Mouse (Mus musculus) kidney, embryonic 14.5 days (tissue): Measurements from ENCODE around the gene Hsd17b13. TPM values are rescaled to one million over a fixed set of nuclear protein-coding genes. Genes with fewer than 3 reads are reported as not detected.
"Not testable (repeated sequence)": the region's sequence is repeated elsewhere in the genome, so short reads cannot be mapped to it uniquely, and the experiment has no call there.

Experiments used
- ATAC-seq: fragments of 200-750 bp; cut with Nextera tagmentation; 2 replicates; pipeline ENCODE4 v1.8.0; 2017; ENCODE audit warnings: moderate number of reproducible peaks, mild to moderate bottlenecking, moderate TSS enrichment, moderate library complexity; ENCODE audit not compliant: low FRiP score, low TSS enrichment
- H3K27ac ChIP-seq: fragments of 300-500 bp; sonication (generic); 2 replicates; pipeline ENCODE4 v1.5.1; 2014; ENCODE audit warnings: low read depth, mild to moderate bottlenecking, low read length, moderate library complexity, mixed read lengths
- H3K27me3 ChIP-seq: fragments of 300-500 bp; sonication (generic); 2 replicates; pipeline ENCODE4 v1.6.1; 2014; ENCODE audit warnings: mild to moderate bottlenecking, low read length; ENCODE audit not compliant: control insufficient read depth, insufficient read depth
- H3K36me3 ChIP-seq: fragments of 300-500 bp; sonication (generic); 2 replicates; pipeline ENCODE4 v1.6.1; 2014; ENCODE audit warnings: low read length, mixed read lengths; ENCODE audit not compliant: control insufficient read depth, insufficient read depth
- H3K4me1 ChIP-seq: fragments of 300-500 bp; sonication (generic); 2 replicates; pipeline ENCODE4 v1.6.1; 2014; ENCODE audit warnings: low read length, mixed read lengths; ENCODE audit not compliant: control insufficient read depth, insufficient read depth
- H3K4me2 ChIP-seq: fragments of 300-500 bp; sonication (generic); replicated peaks from 2 replicates; pipeline ENCODE4 v1.6.1; 2014; ENCODE audit warnings: low read depth, mild to moderate bottlenecking, low read length
- H3K4me3 ChIP-seq: fragments of 300-500 bp; sonication (generic); 2 replicates; pipeline ENCODE4 v1.5.1; 2014; ENCODE audit warnings: mild to moderate bottlenecking, low read length
- H3K9ac ChIP-seq: fragments of 300-500 bp; sonication (generic); 2 replicates; pipeline ENCODE4 v1.6.1; 2014; ENCODE audit warnings: low read depth, mild to moderate bottlenecking, low read length, moderate library complexity
- H3K9me3 ChIP-seq: fragments of 300-500 bp; sonication (generic); 2 replicates; pipeline ENCODE4 v1.6.1; 2016; ENCODE audit warnings: low read length; ENCODE audit not compliant: control insufficient read depth
- WGBS: fragments of 180-500 bp; shearing (Covaris S2); extraction: QIAGEN DNeasy Blood & Tissue Kit; methylation state at CpG from one replicate; pipeline ENCODE4 v1.1.7; 2014; 5-methylcytosine and 5-hydroxymethylcytosine counted together
- polyA plus RNA-seq: library from polyadenylated mRNA; unstranded; fragments of >200 nt; fragmentation: Nextera tagmentation; extraction: Ambion mirVana; gene quantifications from 2 replicates; pipeline ENCODE4 v1.2.1, GENCODE M21; 2014

Gene Hsd17b13
- polyA plus RNA-seq, 1 experiment from 2014 or later: not detected

DNA sequence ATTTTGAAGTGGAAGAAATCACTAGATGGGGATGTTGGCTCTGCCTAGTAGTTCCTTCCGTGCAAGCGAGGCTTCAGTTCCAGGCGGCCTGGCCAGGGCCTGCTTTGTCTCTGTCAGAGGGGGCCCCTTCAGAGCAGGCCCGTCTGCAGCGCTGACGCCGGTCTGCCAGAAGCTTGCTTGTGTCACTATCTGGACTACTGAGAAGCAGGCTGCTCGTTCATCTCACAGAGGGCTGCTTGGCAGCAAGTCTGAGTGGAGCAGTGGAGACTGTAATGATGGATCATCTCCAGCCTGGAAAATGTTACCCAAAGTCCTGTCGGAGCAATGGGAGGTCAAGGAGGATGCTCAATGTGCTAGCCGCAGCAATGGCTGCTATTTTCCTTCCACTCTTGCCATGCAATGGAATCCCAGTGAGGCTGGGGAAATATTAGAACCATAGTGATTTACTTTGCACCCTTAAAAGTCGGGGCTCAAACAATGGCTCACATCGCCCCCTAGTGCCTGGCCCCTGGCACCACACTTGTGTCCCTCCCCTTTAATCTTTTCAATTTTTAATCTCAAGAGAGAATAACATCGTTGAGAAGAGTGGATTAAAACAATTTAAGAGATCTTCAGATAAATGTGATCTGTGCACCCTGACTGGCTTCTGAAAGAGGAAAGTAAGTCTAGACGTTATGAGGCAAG lies 40.2 kb downstream of the Hsd17b13 start:
- H3K4me2 ChIP-seq: no peak overlapping the region
- H3K4me3 ChIP-seq: no peak overlapping the region
- WGBS: 60% methylated on average over 14 of the region's 14 CpGs
- no peaks in the 10 kb centered on the region for H3K4me1 ChIP-seq
- no peak overlapping the region for H3K9ac ChIP-seq
- H3K27me3 ChIP-seq: no peaks in the 10 kb centered on the region
- H3K27ac ChIP-seq: no peak overlapping the region
- peaks cover 5% of the 10 kb centered on the region; the same call in 1 of the 2 replicates for H3K9me3 ChIP-seq
- ATAC-seq: no peak
- no peaks in the 10 kb centered on the region for H3K36me3 ChIP-seq

DNA sequence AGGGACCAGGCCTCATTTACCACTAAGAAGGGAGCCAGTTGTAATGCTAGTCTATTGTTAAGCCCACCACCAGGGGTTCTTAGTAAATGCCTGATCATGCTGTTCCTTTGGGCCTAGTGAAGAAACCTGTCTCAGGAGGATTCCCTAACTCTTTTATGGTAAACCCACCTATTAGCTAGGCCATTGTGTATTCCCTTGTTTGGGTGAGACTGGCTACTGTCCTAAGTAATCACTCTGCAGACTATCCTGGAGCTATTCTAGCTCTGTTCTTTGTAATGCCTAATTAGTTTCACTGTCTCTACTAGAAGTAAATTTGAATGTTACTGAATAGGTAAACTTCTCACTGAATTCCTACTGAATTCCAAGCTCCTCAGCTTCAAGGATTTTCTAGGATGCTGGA lies 45.3 kb downstream of the Hsd17b13 start:
- not testable (repeated sequence) for H3K36me3 ChIP-seq, H3K4me2 ChIP-seq, H3K9ac ChIP-seq, H3K4me3 ChIP-seq, H3K4me1 ChIP-seq, H3K9me3 ChIP-seq, H3K27ac ChIP-seq, ATAC-seq, H3K27me3 ChIP-seq

DNA sequence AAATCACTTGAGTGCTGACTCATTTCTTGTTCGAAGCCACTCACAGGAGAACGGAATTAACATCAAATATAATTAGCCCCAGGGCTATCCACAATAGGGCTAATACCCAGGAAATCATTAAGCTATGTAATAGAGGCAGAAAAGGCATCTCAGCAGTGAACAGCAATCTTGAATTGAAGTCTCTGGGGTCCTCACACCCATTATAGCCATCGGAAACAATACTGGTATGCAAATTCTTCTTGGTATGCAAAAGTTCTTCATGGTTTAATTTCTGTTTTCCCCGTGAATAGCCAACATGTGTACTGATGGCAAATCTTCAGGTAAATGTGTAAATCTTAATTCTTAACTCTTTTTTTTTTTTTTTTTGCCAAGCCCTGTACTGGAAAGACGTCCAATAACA lies 46.7 kb downstream of the Hsd17b13 start:
- Histone ChIP-seq H3K4me2 (no peak overlapping the region), H3K9ac (no peak overlapping the region), H3K9me3 (peaks cover 5% of the 10 kb centered on the region; the same call in 1 of the 2 replicates), H3K27me3 (no peaks in the 10 kb centered on the region), H3K4me3 (no peak overlapping the region), H3K4me1 (peaks cover 7% of the 10 kb centered on the region; the same call in 1 of the 2 replicates), H3K36me3 (no peaks in the 10 kb centered on the region), H3K27ac (no peak overlapping the region)
- WGBS: 74% methylated on average over 5 of the region's 5 CpGs
- ATAC-seq: no peak

DNA sequence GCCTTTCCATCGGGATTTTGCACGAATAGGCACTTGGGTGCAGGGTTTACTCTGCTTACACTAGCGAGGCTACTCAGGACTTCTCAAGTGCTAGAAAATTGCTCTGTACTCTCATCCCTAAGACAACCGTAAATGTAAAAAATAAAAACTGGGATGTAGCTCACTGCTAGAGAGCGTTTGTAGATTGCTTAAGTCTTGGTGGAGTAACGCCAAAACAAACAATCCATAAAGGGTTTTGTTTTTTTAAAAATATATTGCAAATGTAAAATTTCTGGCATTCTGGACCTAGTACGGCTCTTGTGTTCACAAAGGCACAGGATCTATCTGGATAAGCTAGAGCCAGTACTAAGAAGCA lies 49.0 kb downstream of the Hsd17b13 start:
- Histone ChIP-seq H3K4me1 (peaks cover 7% of the 10 kb centered on the region; the same call in 1 of the 2 replicates), H3K27ac (0 out of 2 replicates have a peak overlapping the region, but pooled peaks have one; percentile 30), H3K4me2 (peak overlapping the region; percentile 53), H3K9ac (no peak overlapping the region), H3K27me3 (no peaks in the 10 kb centered on the region), H3K9me3 (peaks cover 5% of the 10 kb centered on the region; the same call in 1 of the 2 replicates), H3K36me3 (no peaks in the 10 kb centered on the region), H3K4me3 (no peak overlapping the region; the same call in 1 of the 2 replicates)
- WGBS: 64% methylated on average over 7 of the region's 7 CpGs
- ATAC-seq: no peak

DNA sequence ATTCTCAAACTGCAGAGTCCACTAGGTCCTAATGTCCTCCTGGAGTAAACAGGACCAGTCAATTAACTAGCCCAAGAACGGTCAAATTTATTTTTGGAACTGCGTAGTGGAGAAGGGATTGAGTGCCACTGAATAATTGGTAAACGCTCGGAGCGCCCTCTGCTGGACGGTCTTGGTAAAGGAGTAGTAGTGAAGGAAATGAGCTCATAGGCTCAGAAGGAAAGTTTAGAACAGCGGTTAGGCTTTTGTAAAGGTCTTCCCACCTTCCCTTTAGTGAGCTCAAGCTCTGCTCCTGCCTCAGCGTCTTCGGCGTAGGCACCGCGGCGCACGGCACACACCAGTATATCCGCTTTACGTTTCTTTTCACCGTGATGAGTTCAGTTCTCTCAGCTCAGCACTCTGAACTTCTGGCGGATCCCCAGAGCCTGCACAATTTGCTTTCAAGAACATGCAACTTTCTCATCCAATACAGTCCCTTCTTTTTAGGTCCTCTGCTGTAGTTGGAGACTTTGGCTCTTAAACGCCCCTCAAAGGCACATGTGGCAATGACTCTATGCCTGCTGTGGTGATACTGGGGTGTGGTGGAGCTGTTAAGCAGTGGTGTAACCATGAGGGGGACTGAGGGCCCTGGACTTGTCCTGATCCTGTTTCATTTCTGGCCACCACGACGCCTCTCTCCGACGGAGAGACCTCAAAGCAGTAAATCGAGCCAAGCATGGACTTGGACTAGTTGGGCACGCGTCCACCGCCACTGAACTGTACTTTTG lies 49.6 kb downstream of the Hsd17b13 start:
- peak; percentile 70; the same call in 1 of the 2 replicates for ATAC-seq
- Histone ChIP-seq H3K9ac (peak overlapping the region; percentile 51; the same call in 1 of the 2 replicates), H3K9me3 (peaks cover under 1% of the 10 kb centered on the region; the same call in 1 of the 2 replicates), H3K4me2 (peak overlapping the region; percentile 53), H3K4me3 (peak overlapping the region; percentile 29), H3K27ac (0 out of 2 replicates have a peak overlapping the region, but pooled peaks have one; percentile 37), H3K36me3 (no peaks in the 10 kb centered on the region), H3K27me3 (no peaks in the 10 kb centered on the region), H3K4me1 (peaks cover 7% of the 10 kb centered on the region; the same call in 1 of the 2 replicates)
- 18% methylated on average over 27 of the region's 27 CpGs for WGBS

DNA sequence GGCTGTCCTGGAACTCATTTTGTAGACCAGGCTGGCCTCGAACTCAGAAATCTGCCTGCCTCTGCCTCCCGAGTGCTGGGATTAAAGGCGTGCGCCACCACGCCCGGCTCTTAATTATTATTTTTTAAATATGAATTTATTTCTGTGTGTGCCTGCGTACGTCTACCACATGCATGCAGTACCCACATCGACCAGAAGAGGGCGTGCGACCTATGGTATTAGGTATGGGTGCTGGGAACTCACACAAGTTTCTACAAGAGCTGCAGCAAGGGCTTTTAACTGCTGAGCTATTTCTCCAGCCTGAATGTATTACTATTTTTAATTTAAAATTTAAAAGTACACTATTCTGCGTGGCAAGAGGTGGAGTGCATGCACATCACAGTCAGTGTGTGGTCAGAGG lies 50.8 kb downstream of the Hsd17b13 start:
- no peak for ATAC-seq
- no peak overlapping the region for H3K27ac ChIP-seq
- no peak overlapping the region for H3K4me3 ChIP-seq
- H3K27me3 ChIP-seq: no peaks in the 10 kb centered on the region
- H3K36me3 ChIP-seq: no peaks in the 10 kb centered on the region
- H3K4me1 ChIP-seq: peaks cover 7% of the 10 kb centered on the region; the same call in 1 of the 2 replicates
- H3K9me3 ChIP-seq: no peaks in the 10 kb centered on the region
- WGBS: 73% methylated on average over 12 of the region's 12 CpGs
- H3K4me2 ChIP-seq: no peak overlapping the region
- no peak overlapping the region for H3K9ac ChIP-seq

DNA sequence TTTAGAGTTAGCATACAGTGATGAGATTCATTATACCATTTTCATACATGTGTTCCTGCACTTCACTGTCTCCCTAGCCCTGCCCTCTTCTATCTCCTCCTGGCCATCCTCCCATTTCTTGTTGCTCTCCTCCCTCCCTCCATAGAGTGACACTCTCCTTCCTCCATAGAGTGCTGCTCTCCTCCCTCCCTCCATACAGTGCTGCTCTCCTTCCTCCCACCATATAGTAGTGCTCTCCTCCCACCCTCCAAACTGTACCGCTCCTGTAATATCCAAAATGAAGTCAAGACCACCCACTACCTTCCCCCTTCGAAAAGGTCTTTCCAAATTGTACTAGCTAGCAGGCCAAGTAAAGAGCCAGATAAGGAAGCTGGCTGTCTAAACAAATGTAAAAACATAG lies 53.5 kb downstream of the Hsd17b13 start:
- no peak for ATAC-seq

DNA sequence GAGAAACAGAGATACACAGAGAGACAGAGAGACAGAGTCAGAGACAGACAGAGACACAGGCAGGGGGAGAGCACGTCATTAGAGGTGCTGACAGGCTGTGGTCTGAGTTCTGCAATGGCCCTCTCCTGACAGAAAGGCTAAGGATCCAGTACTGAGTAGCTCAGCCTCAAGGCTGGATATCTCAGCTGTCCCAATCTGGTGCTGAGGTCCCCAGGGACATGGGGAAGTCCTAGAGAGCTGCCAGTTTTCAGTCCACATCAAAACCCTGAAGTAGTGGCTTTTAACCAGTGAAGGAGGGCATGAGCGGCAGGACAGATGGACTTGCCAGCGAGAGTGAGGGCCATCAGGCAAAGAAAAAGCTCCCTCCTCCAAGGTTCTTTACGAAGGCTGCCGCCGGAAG lies 54.1 kb downstream of the Hsd17b13 start:
- Histone ChIP-seq H3K9me3 (no peaks in the 10 kb centered on the region), H3K9ac (no peak overlapping the region), H3K27ac (no peak overlapping the region), H3K4me3 (no peak overlapping the region), H3K4me1 (peaks cover 4% of the 10 kb centered on the region; the same call in 1 of the 2 replicates), H3K4me2 (no peak overlapping the region), H3K27me3 (no peaks in the 10 kb centered on the region), H3K36me3 (no peaks in the 10 kb centered on the region)
- no peak for ATAC-seq
- 81% methylated on average over 6 of the region's 6 CpGs for WGBS

More for the DNA sequence above, 53.5 kb downstream of the Hsd17b13 start:
- Histone ChIP-seq H3K4me1 (peaks cover 7% of the 10 kb centered on the region; the same call in 1 of the 2 replicates), H3K9me3 (no peaks in the 10 kb centered on the region), H3K4me3 (no peak overlapping the region), H3K27me3 (no peaks in the 10 kb centered on the region), H3K27ac (no peak overlapping the region), H3K4me2 (no peak overlapping the region), H3K9ac (no peak overlapping the region), H3K36me3 (no peaks in the 10 kb centered on the region)
- 83% methylated on average over 2 of the region's 2 CpGs for WGBS

DNA sequence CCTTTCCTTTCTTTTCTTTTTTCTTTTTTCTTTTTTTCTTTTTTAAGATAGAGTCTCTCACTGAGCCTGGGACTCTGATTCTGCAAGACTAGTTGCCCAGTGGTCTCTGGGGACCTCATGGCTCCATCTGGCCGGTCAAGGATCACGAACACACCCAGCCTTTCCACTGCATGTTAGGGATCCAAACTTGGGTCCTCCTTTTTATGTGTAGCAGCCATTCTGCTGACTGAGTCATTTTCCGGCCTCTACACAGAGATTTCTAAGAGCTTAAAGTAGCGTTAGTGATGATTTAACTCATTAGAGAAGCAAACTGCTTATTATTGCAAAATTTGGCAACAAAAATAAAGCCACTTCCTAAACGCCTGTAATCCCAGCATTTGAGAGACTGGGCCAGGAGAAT lies 54.8 kb downstream of the Hsd17b13 start:
- no peak overlapping the region for H3K9ac ChIP-seq
- no peaks in the 10 kb centered on the region for H3K9me3 ChIP-seq
- H3K4me1 ChIP-seq: peaks cover under 1% of the 10 kb centered on the region; the same call in 1 of the 2 replicates
- WGBS: 64% methylated on average over 5 of the region's 5 CpGs
- H3K4me3 ChIP-seq: no peak overlapping the region
- no peaks in the 10 kb centered on the region for H3K27me3 ChIP-seq
- ATAC-seq: no peak
- no peak overlapping the region for H3K4me2 ChIP-seq
- no peak overlapping the region for H3K27ac ChIP-seq
- no peaks in the 10 kb centered on the region for H3K36me3 ChIP-seq
